Mouse (Mus musculus): Measurements from ENCODE around the gene Nfasc. TPM values are rescaled to one million over a fixed set of nuclear protein-coding genes. Genes with fewer than 3 reads are reported as not detected.

Nfasc gene
- polyA plus RNA-seq, 1 experiment from 2014 or later = 0.12 TPM

DNA sequence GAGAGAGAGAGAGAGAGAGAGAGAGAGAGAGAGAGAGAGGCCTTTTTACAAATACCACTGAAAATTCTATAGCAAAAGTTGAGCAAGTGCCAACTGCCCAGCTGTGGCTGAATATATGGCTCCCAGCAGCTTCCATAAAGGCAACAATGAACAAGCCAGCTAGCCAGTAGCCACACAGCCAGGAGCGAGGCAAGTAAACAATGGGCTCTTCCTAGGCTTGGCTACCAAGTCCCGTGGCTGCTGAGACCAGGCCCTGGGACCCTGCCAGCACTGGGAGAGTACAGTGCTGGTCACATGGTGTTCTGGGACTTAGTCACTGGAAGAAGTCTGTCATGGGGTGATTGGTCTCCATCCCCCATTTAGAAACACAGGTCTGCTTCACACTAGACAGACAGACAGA lies 14.0 kb downstream of the Nfasc start:
- DNase-seq = no peak
- ATAC-seq (ENCODE audit: low read depth) = no peak
- Histone ChIP-seq H3K4me2 (no peak overlapping the region), H3K27me3 (no peaks in the 10 kb centered on the region), H3K4me3 (replicated peaks) (no peak overlapping the region), H3K4me1 (replicated peaks) (no peaks in the 10 kb centered on the region), H3K9me3 (replicated peaks) (no peaks in the 10 kb centered on the region), H3K9ac (no peak overlapping the region), H3K27ac (no peak overlapping the region), H3K36me3 (no peaks in the 10 kb centered on the region)
- 45% methylated on average over 2 of the region's 2 CpGs for WGBS (ENCODE audit: insufficient replicate concordance)

DNA sequence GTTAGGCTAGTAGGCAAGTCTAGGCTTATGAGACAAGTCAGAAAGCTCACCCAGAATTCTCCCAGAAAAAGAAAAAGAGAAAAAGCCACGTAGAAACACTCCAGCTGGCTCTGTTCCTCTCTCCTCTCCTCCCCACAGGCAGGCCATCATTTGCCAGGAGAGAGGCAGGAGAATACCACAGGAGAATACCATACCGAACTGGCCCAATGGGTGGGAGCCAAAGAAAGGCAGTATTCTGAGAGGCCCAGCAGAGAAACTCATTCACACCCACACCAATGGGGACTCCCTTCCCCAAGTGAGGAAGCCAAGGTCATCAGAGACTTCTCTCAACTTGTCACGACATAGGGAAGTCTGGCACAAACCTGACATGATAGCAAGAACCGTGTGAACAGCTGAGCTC lies 19.2 kb downstream of the Nfasc start:
- Histone ChIP-seq H3K27ac (no peak overlapping the region), H3K4me3 (replicated peaks) (no peak overlapping the region), H3K9ac (no peak overlapping the region), H3K9me3 (replicated peaks) (no peaks in the 10 kb centered on the region), H3K4me2 (no peak overlapping the region), H3K27me3 (no peaks in the 10 kb centered on the region), H3K4me1 (replicated peaks) (no peaks in the 10 kb centered on the region), H3K36me3 (no peaks in the 10 kb centered on the region)
- 44% methylated on average over 4 of the region's 4 CpGs for WGBS (ENCODE audit: insufficient replicate concordance)
- no peak for ATAC-seq (ENCODE audit: low read depth)
- no peak for DNase-seq

- no peaks in the 10 kb centered on the region for H3K36me3 ChIP-seq
- no peak overlapping the region for H3K4me2 ChIP-seq
- H3K4me3 ChIP-seq (replicated peaks) = no peak overlapping the region
- H3K27me3 ChIP-seq = no peaks in the 10 kb centered on the region
- DNase-seq (no peak), ATAC-seq (ENCODE audit: low read depth) (no peak)
- no peak overlapping the region for H3K9ac ChIP-seq
- H3K4me1 ChIP-seq (replicated peaks) = no peaks in the 10 kb centered on the region
- 43% methylated on average over 3 of the region's 3 CpGs for whole genome bisulfite sequencing (ENCODE audit: insufficient replicate concordance)
- no peaks in the 10 kb centered on the region for H3K9me3 ChIP-seq (replicated peaks)
- no peak overlapping the region for H3K27ac ChIP-seq
Measured at GRCm38 (mm10) chr1:132721266-132721665, 20.3 kb downstream of the Nfasc start.

DNA sequence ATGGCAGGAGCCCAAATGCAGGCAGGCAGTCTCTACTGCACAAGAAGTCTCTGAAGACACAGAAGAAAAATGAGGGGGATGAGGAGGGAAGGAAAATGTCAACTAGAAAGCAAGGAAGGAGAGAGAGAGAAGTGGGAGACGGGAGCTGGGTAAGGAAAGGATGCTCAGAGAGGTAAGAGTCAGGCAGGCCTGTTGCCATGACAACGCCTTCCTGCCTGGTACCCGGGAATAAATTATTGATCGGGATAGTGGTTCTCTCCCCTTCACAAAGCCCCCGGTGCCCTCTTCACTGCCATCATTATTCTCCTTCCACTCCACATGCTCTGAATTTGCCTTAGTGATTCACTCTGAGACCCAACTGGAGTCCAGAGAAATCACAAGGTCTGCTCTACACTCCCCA lies 23.4 kb downstream of the Nfasc start:
- Histone ChIP-seq H3K9me3 (replicated peaks) (no peaks in the 10 kb centered on the region), H3K4me3 (replicated peaks) (no peak overlapping the region), H3K4me1 (replicated peaks) (no peaks in the 10 kb centered on the region), H3K27me3 (no peaks in the 10 kb centered on the region), H3K36me3 (no peaks in the 10 kb centered on the region), H3K9ac (no peak overlapping the region), H3K4me2 (no peak overlapping the region), H3K27ac (no peak overlapping the region)
- 46% methylated on average over 5 of the region's 5 CpGs for WGBS (ENCODE audit: insufficient replicate concordance)
- DNase-seq (no peak), ATAC-seq (ENCODE audit: low read depth) (no peak)

DNA sequence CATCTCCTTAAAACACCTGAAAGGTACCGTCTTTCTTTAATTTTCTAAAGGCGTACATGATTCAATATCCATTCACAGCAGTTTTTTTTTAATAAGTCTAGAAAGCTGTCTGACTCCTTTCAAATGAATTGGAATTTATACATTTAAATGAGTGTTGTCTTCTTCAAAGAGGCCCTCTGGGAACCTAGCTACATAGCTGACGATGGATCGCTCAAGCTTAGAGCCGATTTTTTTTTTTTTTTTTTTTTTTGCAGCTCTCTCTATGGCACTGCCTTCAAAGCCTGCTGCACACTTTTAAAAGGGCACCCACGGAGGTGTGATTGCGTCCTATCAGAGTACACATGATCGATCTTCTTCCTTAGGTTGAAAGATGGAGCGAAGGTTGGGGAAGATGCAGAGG lies 26.6 kb downstream of the Nfasc start:
- H3K4me1 ChIP-seq (replicated peaks) = no peaks in the 10 kb centered on the region
- no peak overlapping the region for H3K9ac ChIP-seq
- no peaks in the 10 kb centered on the region for H3K9me3 ChIP-seq (replicated peaks)
- no peak for ATAC-seq (ENCODE audit: low read depth)
- H3K27ac ChIP-seq = no peak overlapping the region
- no peak for DNase-seq
- H3K4me3 ChIP-seq (replicated peaks) = no peak overlapping the region
- no peak overlapping the region for H3K4me2 ChIP-seq
- H3K36me3 ChIP-seq = no peaks in the 10 kb centered on the region
- 73% methylated on average over 9 of the region's 9 CpGs for WGBS (ENCODE audit: insufficient replicate concordance)
- no peaks in the 10 kb centered on the region for H3K27me3 ChIP-seq

DNA sequence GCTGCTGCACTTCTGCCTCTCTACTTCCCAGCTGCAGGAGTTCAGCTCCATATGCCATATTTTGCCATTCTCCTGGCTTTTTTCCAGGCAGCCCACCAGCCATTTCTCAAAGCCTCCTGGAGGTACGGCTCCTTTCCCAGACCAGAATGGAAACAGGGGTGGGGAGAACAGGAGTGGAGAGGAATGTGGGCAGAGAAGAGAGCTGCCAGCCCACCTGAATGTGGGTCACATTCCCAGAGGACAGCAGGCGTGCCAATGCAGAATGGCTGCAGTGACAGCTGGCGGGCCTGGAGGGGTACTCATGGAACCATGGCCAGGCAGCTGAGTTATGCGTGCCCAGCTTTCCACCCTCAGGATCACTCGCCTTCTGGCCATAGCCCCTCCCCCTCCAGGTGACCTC lies 32.2 kb downstream of the Nfasc start:
- no peak for DNase-seq

GRCm38 (mm10) chr1:132707301-132707700 lies 34.3 kb downstream of the Nfasc start:
- H3K27ac ChIP-seq = no peak overlapping the region
- 51% methylated on average over 8 of the region's 8 CpGs for WGBS (ENCODE audit: insufficient replicate concordance)
- 0 out of 2 replicates have a peak, but pooled peaks cover 5% of the 10 kb centered on the region for H3K27me3 ChIP-seq
- no peaks in the 10 kb centered on the region for H3K36me3 ChIP-seq
- H3K9ac ChIP-seq = no peak overlapping the region
- no peak for DNase-seq
- H3K4me2 ChIP-seq = no peak overlapping the region
- H3K4me3 ChIP-seq (replicated peaks) = no peak overlapping the region
- H3K4me1 ChIP-seq (replicated peaks) = no peaks in the 10 kb centered on the region
- no peak for ATAC-seq (ENCODE audit: low read depth)
- no peaks in the 10 kb centered on the region for H3K9me3 ChIP-seq (replicated peaks)

More for the DNA sequence above, 32.2 kb downstream of the Nfasc start:
- H3K9ac ChIP-seq = no peak overlapping the region
- H3K4me1 ChIP-seq (replicated peaks) = no peaks in the 10 kb centered on the region
- no peak overlapping the region for H3K27ac ChIP-seq
- H3K4me2 ChIP-seq = no peak overlapping the region
- no peaks in the 10 kb centered on the region for H3K9me3 ChIP-seq (replicated peaks)
- WGBS (ENCODE audit: insufficient replicate concordance) = 62% methylated on average over 5 of the region's 5 CpGs
- no peak for ATAC-seq (ENCODE audit: low read depth)
- no peaks in the 10 kb centered on the region for H3K36me3 ChIP-seq
- H3K4me3 ChIP-seq (replicated peaks) = no peak overlapping the region
- H3K27me3 ChIP-seq = 0 out of 2 replicates have a peak, but pooled peaks cover under 1% of the 10 kb centered on the region

DNA sequence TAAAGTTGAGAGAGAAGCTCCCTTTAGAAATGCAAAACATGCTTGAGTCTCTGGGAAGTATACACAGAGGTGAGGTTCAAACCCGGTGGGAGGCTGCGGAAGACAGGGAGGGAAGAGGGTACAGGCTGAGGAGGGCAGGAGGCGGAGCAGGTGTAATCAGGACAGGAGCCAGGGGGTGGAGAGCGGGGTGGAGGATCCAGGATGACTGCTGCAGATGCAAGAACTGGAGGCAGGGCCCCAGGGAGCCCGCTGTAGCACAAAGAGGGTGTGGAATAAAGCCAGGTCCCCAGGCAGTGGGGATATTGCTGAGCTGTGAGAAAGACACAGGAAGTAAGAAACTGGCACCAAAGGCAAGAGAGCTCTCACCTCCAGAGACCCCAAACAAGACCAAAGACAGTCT lies 38.1 kb downstream of the Nfasc start:
- Histone ChIP-seq H3K27ac (no peak overlapping the region), H3K4me1 (replicated peaks) (no peaks in the 10 kb centered on the region), H3K4me2 (no peak overlapping the region), H3K9me3 (replicated peaks) (no peaks in the 10 kb centered on the region), H3K36me3 (no peaks in the 10 kb centered on the region), H3K9ac (no peak overlapping the region), H3K4me3 (replicated peaks) (no peak overlapping the region), H3K27me3 (0 out of 2 replicates have a peak, but pooled peaks cover 5% of the 10 kb centered on the region)
- no peak for DNase-seq
- ATAC-seq (ENCODE audit: low read depth) = no peak
- 14% methylated on average over 5 of the region's 5 CpGs for WGBS (ENCODE audit: insufficient replicate concordance)

DNA sequence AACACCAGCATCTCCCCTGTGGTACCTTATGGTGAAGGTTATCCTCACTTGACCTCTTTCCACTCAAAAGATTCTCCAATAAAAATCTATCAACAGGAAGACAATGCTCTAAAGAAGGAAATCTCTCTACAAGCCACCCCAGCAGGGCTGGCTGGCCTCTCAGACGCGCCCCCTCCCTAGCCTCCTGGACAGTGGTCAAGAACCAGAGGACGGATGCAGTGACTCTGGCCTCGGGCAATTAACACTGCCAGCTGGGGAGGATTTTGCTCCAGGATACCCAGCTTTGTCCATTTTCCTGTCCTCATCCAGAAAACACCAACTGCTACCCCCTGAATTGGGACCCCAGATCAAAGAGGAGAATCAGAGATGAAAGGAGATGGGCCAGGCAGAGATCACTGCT lies 44.7 kb downstream of the Nfasc start:
- no peak for ATAC-seq (ENCODE audit: low read depth)
- no peak overlapping the region for H3K9ac ChIP-seq
- 55% methylated on average over 4 of the region's 4 CpGs for WGBS (ENCODE audit: insufficient replicate concordance)

DNA sequence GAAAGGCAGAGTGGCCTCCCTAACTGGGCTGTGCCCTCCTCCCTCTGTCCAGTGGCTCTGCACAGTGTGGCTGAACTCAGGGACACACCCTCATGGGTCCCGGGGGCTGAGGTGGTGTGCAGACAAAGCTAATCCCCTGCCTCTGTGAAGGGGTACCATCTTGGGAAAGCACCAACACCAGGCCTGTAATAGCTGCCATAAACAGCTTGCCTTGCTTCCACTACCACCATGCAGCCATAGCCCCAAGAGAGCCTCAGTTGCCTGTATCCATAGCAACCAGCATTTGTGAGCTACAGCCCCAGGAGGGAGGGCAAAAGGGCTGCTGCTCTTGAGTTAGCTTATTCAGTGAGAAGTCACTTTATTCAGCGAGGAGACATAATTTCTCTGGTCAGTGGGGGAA lies 45.4 kb downstream of the Nfasc start:
- Histone ChIP-seq H3K9ac (no peak overlapping the region), H3K36me3 (no peaks in the 10 kb centered on the region), H3K9me3 (replicated peaks) (no peaks in the 10 kb centered on the region), H3K4me3 (replicated peaks) (no peak overlapping the region), H3K27me3 (no peaks in the 10 kb centered on the region), H3K27ac (no peak overlapping the region), H3K4me2 (no peak overlapping the region), H3K4me1 (replicated peaks) (no peaks in the 10 kb centered on the region)
- DNase-seq (no peak), ATAC-seq (ENCODE audit: low read depth) (no peak)
- WGBS (ENCODE audit: insufficient replicate concordance) = 32% methylated on average over 2 of the region's 2 CpGs

More for the DNA sequence above, 44.7 kb downstream of the Nfasc start:
- no peak overlapping the region for H3K4me3 ChIP-seq (replicated peaks)
- no peaks in the 10 kb centered on the region for H3K27me3 ChIP-seq
- H3K4me2 ChIP-seq = no peak overlapping the region
- no peak for DNase-seq
- no peaks in the 10 kb centered on the region for H3K9me3 ChIP-seq (replicated peaks)
- H3K36me3 ChIP-seq = no peaks in the 10 kb centered on the region
- H3K4me1 ChIP-seq (replicated peaks) = no peaks in the 10 kb centered on the region
- H3K27ac ChIP-seq = no peak overlapping the region

DNA sequence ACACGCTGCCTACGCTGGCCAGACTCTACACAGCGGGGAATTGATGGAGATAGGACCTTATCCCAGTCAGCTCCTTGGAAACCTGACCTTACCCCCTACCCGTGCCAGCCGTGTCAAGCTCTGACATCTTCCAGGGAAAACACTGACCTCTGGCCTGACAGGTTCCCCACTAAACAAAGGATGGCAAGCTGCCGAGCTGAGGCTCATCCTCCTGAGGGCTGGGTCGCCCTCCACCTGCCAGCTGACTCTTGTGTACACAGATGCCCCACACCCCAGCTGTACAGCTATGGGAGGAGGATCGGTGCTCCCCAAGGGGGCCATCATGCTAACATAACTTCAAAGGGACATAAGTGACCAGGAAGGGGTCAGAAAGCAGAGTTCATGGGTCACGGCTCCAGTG lies 47.6 kb downstream of the Nfasc start:
- Histone ChIP-seq H3K9ac (no peak overlapping the region), H3K9me3 (replicated peaks) (no peaks in the 10 kb centered on the region), H3K4me2 (no peak overlapping the region), H3K27ac (no peak overlapping the region), H3K27me3 (no peaks in the 10 kb centered on the region), H3K4me3 (replicated peaks) (no peak overlapping the region), H3K4me1 (replicated peaks) (no peaks in the 10 kb centered on the region), H3K36me3 (no peaks in the 10 kb centered on the region)
- DNase-seq = no peak
- 56% methylated on average over 9 of the region's 9 CpGs for whole genome bisulfite sequencing (ENCODE audit: insufficient replicate concordance)
- no peak for ATAC-seq (ENCODE audit: low read depth)

GRCm38 (mm10) chr1:132689181-132689580 lies 52.4 kb downstream of the Nfasc start:
- no peaks in the 10 kb centered on the region for H3K27me3 ChIP-seq
- no peak for DNase-seq
- H3K27ac ChIP-seq = no peak overlapping the region
- no peaks in the 10 kb centered on the region for H3K9me3 ChIP-seq (replicated peaks)
- H3K4me1 ChIP-seq (replicated peaks) = no peaks in the 10 kb centered on the region
- no peak overlapping the region for H3K4me3 ChIP-seq (replicated peaks)
- ATAC-seq (ENCODE audit: low read depth) = no peak
- H3K4me2 ChIP-seq = no peak overlapping the region
- no peak overlapping the region for H3K9ac ChIP-seq
- no peaks in the 10 kb centered on the region for H3K36me3 ChIP-seq
- WGBS (ENCODE audit: insufficient replicate concordance) = 58% methylated on average over 3 of the region's 3 CpGs
